Mouse (Mus musculus) left cerebral cortex, postnatal 36 days (tissue): ENCODE data around the gene Kcng4. TPM values are rescaled to one million over a fixed set of nuclear protein-coding genes. Genes with fewer than 3 reads are reported as not detected.

ENCODE experiments used
- DNase-seq, 2 experiments: peaks; one replicate each; pipeline ENCODE4 v3.0.0; 2021 to 2022; ENCODE audit warnings: low spot score in 2 of 2, mixed read lengths in 1 of 2
- intact Hi-C: fragments of 180-260 bp; cut with DNase I; formaldehyde crosslinking; loops from one replicate; pipeline ENCODE4 v1.15.1; 2025
- total RNA-seq, 2 experiments: library from RNA; stranded (reverse); gene quantifications; 2 replicates each; pipeline ENCODE4 v1.2.3; 2021

Kcng4 gene
- total RNA-seq, 2 experiments from 2014 or later: 3.1 to 3.7 TPM

DNA sequence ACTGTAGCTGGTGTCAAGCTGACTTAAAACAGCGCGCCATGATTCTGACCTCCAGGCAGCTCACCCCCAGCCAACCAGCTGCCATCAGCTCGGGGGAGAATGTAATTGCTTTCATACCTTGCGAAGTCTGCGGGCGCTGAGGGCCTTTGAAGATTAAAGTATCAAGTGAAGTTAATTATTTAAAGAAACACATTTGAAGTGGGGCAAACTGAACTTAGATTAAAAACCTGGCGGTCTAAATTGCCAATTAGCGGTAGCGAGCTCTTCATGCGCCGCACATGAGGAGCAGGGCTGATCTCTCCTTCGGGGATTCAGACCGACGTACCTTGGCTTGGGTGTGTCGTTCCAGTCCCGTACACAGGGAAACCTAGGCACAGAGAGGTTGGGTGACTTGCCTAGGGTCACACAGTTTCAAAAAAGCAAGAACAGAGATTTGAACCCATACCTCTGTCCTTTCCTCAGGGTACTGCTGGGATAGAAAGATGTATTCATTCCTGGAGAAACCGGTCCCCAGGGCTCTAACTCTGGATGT lies 9.0 kb upstream of the Kcng4 start:
- intact Hi-C loops: no loop called here
- no peak for DNase-seq

DNA sequence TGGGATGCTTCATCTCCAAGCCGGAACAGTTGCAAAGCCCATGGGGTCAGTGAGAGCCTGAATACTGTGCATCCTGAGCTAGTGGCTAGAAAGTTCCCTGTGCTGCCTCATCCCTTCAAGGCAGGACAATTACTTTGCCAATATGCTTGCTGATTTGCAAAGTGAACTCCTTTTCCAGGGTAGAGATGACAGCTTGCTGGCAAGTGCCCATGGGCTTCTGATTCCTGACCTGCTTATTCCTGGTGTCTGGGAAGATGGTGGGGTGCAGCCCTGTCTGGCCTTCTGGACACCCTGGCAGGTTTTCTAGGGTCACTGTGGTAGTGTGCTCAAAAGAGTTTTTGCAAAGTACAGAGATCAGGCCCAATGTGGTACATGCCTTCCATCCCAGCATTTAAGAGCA lies 7.5 kb upstream of the Kcng4 start:
- intact Hi-C loops: no loop called here
- DNase-seq: no peak

DNA sequence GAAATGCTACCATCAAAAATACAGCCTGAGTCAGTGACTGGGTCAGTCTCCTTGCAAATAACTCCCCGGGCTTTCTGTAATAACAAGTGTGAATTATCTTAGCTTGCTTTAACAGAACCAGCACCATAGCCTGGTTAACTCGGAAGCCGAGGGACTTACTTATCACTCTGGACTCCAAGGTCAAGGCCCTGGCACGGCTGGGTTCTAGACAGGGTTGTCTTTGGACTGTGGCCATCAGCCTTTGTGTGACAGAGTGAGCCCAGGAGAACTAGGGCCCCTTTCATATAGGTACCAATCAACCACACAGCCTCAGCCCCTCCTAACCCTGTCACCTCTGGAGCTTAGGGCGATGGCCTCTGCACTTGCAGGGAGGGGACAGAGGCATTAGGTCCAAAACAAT lies 5.6 kb upstream of the Kcng4 start:
- no peak for DNase-seq
- intact Hi-C loops: no loop called here

DNA sequence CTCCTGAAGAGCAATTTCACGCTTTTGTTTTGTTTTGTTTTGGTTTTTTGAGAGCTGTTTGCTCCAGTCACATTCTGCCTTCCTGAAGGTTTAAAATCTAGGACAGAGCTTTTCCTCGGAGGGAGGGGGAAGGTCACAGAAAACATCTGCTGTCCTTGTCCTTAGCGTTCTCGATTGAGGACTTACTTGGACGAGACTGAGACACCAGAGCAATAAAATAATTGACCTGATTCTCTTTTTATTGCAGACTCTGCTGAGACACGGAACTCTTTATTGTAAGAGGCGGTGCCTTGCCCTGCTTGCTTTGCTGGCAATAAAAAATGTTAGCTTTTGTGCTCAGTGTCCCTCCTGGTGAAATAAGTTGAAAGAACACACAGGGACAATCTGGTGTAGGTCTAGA lies 4.3 kb upstream of the Kcng4 start:
- no peak for DNase-seq
- intact Hi-C loops: no loop called here

DNA sequence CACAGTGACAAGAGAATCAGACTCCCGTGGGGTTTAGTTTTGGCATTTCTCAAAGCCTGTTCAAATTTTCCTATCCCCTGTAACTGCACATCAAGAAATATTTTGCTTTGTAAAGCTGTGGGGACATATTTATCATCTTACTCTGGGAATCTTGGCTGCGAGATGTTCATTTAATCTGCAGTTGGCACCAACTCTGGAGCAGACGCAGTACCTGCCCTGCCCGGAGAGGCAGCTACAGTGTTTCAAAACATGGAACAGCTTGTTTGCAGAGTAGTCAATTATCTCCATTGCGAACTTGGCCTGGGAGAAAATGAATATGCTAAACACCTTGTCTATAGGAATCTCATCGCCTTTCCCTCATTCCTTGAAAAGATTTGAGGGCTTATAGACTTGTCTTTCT lies 2.8 kb upstream of the Kcng4 start:
- intact Hi-C loops: no loop called here
- DNase-seq: no peak

DNA sequence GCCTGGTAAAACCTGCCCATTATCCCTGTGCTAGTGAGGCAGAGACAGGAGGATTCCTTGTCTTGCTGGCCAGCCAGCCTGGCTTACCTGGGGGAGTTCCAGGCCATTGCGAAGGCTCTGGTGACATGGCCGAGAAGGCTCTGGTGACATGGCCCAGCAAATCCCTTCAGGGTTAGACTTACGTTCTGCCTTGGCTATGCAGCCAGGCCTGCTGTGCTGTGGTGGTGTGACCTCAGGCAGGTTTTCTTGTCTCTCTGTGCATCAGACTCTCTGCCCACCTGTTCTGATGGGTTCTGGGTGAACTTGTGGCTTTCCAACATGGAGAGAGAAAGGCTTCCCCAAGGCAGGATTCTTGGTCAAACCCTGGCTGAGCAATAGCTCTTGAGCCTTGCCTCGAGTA lies 1.9 kb upstream of the Kcng4 start:
- no peak for DNase-seq
- intact Hi-C loops: no loop called here

DNA sequence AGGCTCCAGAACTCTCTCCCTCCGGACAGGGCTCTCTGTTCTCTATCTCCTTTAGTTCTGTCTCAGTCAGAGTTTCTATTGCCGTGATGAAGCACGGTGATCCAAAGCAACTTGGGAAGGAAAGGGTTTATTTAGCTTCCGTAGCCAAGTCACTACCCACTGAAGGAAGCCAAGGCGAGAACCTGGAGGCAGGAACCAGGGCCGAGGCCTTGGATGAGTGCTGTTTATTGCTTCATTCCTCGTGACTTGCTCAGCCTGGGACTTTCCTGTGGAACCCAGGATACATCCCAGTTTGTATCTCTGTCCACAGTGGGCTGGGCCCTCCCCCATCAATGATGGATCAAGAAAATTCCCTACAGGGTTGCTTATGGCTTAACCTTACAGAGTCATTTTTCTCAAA lies 1.3 kb upstream of the Kcng4 start:
- intact Hi-C loops: no loop called here
- no peak for DNase-seq

DNA sequence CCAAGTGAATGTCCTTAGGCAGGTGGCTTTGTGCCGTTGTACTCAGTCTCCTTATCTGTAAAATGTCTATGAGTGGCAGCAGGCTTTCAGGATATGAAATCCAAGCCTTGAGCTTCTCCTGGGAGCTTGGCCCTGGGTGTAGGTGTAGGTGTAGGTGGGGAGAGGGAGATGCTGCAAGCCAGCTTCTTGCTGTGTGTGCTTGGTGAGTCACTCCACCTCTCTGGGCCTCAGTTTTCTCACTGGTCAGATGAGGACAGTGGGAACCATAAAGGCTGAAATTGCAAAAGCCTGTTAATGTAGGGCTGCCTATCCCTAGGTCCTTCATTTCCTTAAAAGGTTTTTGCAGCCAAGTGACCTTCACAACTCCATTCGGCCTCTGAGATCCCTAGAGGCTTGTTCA lies 478 bp upstream of the Kcng4 start:
- DNase-seq: no peak
- intact Hi-C loops: no loop called here

DNA sequence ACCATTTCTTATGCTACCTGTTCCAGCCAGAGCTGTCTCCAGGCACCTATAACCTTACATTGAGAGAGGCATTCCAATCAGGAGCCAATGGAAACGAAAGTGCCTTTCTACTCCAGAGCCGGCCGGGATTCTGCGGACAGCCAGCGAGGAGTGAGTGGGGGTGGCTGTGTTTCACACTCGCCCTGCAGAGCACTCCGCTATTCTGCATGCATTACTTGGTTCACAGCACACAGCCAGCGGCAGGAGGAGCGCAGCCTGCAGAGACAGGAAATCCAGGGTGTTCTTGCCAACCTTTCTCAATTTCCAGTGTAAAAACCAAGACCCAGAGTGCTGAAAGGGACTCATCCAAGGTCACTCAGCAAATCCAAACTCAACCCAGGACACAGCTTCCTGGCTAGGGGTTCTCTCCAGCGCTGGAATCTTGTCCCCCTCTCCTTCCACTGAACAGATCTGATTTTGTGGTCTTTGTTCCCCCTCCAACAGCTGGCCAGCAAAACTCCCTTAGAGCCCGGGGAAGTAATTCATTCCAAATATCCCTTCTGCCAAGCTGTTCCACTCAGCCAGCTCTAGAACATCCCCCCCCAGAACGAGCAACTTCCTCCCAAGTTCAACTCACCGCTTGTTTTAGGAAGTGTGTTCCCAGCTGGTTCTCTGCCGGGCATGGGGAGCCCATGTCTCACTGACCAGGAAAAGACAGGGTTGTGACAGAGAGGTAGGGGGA lies 704 bp downstream of the Kcng4 start:
- DNase-seq: no peak
- intact Hi-C loops: no loop called here

DNA sequence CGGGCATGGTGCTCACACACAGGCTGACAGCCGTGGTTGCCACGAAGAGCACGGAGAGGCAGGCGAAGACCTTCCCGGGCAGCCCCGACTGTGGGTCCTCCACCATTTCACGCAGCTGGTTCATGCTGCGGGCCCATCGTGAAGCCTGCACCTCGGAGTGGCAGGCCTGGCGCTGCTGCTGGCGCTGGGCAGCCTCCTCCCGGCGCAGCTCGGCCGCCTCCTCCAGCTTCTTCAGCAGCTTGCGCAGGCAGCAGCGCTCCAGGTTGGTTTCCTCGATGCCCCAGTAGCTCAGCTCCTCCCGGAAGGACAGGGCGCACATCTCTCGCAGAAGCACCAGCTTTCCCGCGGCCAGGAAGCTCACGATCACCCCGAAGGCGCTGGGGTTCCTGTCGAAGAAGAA lies 2.6 kb downstream of the Kcng4 start:
- intact Hi-C loops: no loop called here
- DNase-seq: no peak

DNA sequence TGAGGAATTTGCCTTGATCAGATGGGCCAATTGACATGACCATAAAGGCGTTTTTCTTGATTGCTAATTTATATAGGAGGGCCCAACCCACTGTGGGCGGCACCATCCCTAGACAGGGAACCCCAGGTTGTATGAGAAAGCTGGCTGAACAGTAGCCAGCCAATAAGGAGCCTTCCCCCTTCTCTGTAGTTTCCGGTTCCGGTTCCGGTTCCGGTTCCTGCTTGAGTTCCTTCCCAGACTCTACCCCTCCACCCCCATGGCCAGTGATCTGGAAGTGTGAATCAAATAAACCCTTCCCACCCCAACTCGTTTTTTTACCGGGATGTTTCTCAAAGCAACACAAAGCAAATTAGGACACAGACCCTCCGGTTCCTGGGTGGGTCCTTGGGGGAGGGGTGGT lies 3.2 kb downstream of the Kcng4 start:
- no peak for DNase-seq
- intact Hi-C loops: no loop called here

DNA sequence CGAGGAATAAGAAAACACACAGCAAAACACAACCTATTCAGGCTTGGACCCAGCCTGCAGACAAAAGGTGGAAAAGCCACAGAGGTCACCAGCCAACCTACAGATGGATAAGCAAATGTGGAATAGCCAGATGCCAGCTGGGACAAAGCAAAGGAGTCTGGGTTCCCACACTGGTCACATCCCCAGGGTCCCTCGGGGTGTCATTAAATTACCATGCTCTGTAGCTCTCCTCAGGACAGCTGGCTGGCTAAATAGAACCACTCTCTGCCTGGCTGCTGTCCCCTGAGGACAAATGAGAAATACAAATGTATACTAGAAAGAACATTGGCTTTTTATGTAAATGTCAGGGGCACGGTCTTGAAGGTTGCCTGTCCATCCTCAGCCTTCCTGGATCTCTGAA lies 4.6 kb downstream of the Kcng4 start:
- DNase-seq: no peak
- intact Hi-C loops: no loop called here

DNA sequence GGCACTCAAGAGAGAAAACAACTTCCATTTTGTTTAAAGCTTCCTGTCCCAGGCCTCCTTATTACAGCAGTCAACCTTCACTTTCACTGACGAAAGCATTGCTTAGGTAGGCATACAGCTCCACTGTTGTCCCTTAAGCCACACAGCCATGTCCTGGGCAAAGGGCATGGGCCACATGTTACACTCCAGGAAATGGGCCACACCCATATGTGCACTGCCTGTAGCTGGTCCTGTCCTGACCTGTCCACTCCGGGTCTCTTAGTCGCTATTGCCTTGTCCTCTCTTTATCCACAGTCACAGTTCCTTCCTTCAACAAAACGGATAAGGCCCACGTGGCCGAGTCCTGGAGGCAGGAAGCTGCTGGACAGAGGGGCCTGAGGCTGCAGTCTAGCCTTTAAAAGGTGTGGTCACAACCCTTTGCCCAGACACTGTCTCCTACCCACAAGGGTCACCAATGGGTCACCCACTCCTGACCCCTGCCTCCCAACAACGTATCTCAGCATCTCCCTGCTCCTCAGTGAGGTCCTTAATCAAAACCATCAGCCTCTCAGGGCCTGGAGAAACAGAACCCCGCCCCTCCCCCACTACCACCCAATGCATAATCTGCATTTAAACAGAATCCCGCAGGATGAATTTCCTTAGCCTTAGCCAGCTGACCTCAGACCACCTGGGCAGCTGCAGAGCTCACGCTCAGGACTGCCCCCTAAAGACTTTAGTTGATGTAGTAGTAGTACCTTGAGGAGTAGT lies 7.7 kb downstream of the Kcng4 start:
- intact Hi-C loops: no loop called here
- DNase-seq: no peak

DNA sequence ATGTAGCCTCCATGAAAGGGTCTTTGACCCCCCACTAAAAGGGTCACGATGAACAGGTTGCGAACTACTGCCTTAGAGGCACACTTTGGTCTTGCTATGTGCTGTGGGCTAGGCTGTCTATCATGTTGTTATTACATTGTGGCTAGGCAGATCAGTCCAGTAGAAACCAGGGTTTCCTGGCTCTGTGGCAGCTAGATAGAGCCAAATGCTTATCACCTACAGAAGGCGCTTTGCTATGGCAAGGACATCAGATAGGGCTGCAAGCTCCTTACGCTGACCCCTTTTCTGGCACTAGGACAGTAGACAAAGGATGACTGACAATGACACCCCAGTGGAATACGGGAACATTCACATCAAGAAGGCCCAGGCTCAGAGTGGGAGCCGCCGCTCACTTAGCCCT lies 8.3 kb downstream of the Kcng4 start:
- DNase-seq: no peak
- intact Hi-C loops: no loop called here

DNA sequence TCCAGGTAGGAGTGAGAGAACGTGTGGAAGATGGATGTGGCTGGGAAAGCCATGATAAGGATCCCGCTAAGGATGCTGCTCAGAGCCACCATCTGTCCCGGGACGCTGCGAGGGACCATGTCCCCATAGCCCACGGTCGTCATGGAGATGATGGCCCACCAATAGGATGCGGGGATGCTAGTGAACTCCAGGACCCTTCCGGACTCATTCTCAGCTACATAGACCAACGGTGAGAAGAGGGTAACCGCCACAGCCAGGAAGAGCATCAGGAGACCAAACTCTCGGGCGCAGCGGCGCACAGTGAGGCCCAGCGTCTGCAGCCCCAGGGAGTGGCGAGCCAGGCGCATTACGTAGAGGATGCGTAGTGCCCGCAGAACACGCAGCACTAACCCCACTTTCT lies 9.7 kb downstream of the Kcng4 start:
- intact Hi-C loops: no loop called here
- DNase-seq: no peak

DNA sequence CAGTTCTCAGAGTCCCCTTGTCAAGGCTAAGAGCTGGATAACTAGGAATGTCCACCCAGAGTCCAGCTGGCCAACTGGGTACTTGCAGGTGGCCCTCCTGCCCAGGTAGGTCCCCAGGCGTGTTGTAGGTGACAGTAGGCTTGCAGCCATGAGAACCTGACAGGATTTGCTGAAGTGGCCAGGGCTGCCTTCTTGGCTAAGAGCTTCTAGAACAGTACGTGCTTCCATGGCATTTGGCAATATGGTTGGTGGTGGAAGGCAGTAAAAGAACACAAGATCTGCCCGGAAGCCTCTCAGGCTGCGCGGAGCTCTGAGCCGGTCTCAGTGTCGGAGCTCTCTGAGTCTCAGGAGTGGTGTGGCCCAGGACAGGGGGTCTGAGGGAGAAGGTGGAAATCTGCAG lies 10.6 kb downstream of the Kcng4 start:
- intact Hi-C loops: no loop called here
- no peak for DNase-seq

DNA sequence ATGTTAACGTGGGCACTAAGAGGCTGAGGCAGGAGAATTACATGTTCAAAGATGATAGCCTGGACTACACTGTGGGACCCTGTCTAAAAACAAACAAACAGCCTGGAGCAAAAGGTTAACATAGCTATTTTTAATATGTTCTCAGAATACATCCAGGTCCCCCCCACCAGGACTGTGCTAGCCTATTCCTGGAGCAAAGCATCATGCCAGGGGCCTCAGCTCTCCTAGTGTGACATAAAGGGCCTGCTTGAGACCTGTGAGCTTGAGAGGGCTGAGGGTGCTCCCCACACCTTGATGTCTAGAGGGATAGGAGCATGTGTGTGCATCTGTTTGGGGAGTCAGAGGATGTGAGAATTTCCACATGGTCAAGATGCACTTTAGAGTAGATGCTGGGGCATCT lies 11.7 kb downstream of the Kcng4 start:
- no peak for DNase-seq
- intact Hi-C loops: no loop called here

DNA sequence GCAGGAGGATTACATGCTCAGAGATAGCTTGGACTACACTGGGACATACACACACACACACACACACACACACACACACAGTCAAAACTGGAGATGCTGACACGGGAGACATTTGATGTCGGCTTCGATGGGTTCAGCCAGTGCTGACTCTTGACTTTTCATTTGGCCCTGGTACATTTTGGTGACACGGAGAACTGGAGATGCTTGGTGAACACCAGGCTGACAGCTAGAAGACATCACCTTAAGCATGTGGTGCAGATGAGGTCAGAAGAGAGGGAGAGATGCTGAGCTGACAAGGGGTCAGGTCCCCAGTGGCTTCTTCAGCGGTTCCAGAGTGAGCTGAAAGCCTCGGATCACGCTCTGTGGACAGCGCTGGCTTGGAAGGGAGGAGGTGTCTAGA lies 12.4 kb downstream of the Kcng4 start:
- intact Hi-C loops: no loop called here

DNA sequence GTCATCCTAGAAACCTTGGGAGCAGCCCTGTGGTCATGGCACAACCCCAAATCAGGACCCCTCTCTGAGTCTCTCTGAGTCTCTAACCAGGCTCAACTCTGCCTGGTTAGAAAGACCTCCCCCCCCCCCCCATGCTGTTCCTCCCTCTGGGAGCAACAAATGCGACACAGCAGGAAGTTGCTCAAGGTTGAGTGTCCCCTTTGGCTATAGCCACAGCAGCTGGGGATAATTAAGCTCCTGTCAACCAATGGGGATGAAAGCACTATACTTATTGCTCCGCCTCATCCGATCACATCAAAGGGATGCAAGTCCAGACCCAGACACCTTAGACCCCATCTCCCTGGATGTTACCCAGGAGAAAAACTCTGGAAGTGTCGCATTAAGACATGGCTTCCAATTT lies 12.9 kb downstream of the Kcng4 start:
- intact Hi-C loops: no loop called here
- DNase-seq: no peak

More for the DNA sequence above, 12.4 kb downstream of the Kcng4 start:
- DNase-seq: no peak

DNA sequence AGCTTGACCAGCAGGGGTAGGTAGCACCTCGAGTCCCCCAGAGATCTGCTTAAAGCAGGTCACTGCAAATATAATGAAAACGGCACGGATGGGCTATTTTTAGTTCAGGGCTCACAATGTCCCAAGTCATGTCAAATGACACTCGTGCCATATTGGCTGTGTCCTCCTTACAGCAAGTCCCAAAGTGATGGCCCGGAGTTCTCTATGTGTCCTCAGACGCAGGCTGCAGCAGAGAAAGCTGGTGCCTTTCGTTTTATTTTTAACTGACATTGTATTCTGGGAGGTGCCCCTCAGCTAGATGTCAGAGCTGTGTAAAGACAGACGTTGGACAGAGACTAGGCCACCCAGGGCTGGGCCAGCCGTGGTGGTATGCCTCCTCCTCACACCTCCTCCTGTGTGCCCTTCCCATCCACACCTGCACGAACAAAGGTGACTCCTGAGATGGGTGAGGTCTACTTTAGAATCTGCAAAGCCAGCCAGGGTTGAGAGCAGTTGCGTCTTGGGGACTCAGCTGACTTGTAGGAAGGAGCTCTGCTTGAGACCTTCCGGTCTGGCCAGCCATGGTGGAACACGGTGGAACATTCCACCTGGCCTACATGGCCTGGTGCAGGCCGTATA lies 14.5 kb downstream of the Kcng4 start:
- intact Hi-C loops: no loop called here

More for the DNA sequence above, 14.5 kb downstream of the Kcng4 start:
- no peak for DNase-seq
